Mouse (Mus musculus): ENCODE results near the gene Mrgpra2a. TPM values are rescaled to one million over a fixed set of nuclear protein-coding genes. Genes with fewer than 3 reads are reported as not detected.
"Not testable (repeated sequence)": the region's sequence is repeated elsewhere in the genome, so short reads cannot be mapped to it uniquely, and the experiment has no call there.

Gene Mrgpra2a
- not detected for total RNA-seq (2021)

DNA sequence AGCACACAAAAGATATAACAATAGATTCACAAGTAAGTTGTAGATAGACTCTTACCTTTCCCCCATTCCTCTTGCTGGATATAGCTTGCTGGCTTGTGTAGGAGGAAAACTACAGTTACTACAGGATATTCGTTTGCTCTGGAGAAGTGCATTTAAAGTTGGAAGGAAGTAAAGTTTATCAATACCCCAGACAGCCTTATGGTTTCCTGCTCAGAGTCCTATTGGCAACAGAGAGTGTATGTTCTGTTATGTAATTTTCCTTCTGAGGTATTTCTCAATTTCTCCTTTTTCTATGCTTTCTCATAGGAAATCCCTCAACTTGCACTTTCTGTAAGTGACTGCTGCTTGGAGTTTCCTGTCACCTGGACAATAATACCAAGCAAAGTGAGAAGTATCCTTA lies at the start of gene Mrgpra2a:
Gene Mrgpra2a, minus strand, starts transcription at position 125 of the 400 bp plus-strand sequence.
- intact Hi-C loops (cut with DNase I); DNase-seq (ENCODE audit: low spot score in 2 of 2): not testable (repeated sequence)

DNA sequence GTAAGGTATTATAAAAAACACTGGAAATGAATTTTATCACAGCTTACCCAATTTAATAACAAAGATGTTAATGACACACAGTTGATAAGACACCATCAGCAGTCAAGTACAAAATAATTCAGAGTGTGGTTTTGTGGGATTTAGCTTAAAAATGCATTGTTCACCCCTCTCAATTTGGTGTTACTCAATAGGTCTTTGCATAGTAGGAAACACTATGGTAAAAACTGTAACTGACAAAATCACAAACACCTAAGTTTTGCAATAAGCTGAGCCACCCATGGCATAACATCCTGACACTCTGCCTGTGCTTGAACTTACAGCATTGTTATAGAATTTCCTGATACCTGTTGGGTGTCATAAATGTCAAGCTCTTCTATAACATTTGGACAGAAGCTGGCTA lies 39.3 kb upstream of the Mrgpra2a start:
- DNase-seq (ENCODE audit: low spot score in 2 of 2); intact Hi-C loops (cut with DNase I): not testable (repeated sequence)

DNA sequence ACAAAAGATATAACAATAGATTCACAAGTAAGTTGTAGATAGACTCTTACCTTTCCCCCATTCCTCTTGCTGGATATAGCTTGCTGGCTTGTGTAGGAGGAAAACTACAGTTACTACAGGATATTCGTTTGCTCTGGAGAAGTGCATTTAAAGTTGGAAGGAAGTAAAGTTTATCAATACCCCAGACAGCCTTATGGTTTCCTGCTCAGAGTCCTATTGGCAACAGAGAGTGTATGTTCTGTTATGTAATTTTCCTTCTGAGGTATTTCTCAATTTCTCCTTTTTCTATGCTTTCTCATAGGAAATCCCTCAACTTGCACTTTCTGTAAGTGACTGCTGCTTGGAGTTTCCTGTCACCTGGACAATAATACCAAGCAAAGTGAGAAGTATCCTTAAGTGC lies 37.5 kb upstream of the Mrgpra2a start:
- intact Hi-C loops (cut with DNase I); DNase-seq (ENCODE audit: low spot score in 2 of 2): not testable (repeated sequence)

DNA sequence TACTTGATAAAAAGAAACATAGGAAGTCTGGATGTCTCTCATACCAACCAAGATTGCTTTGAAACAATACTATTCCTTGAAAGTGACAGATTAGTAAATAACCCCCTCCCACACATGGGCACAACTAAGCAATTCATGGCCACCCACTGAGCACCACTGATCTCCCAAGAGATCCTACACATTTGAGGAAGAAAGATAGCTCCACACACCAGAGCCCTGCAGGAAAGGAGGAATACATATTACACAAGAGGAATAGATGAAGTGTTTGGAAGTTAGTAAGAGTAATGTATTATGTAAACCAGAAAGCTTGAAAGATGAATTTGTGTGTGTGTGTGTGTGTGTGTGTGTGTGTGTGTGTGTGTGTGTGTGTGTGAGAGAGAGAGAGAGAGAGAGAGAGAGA lies 31.2 kb upstream of the Mrgpra2a start:
- DNase-seq (ENCODE audit: low spot score in 2 of 2); intact Hi-C loops (cut with DNase I): not testable (repeated sequence)

DNA sequence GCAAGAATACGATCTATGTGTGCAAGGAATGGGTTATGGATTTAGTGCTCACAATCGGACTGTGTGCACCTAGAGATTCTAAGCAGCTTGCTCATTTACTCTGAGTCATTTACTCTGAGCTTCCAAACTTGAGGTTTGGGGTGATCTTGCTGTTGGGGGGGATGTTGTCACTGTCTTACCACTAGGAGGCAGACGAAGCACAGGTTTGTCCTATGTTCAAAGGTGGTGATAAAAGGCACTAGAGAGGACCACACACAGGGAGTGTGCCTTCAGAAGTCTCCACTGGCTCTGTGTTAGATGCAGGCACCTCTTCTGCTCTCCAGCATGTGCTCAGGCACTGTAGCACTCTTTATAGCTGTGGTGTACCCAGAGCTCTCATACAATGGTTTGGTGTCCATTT lies 22.0 kb upstream of the Mrgpra2a start:
- DNase-seq (ENCODE audit: low spot score in 2 of 2); intact Hi-C loops (cut with DNase I): not testable (repeated sequence)

DNA sequence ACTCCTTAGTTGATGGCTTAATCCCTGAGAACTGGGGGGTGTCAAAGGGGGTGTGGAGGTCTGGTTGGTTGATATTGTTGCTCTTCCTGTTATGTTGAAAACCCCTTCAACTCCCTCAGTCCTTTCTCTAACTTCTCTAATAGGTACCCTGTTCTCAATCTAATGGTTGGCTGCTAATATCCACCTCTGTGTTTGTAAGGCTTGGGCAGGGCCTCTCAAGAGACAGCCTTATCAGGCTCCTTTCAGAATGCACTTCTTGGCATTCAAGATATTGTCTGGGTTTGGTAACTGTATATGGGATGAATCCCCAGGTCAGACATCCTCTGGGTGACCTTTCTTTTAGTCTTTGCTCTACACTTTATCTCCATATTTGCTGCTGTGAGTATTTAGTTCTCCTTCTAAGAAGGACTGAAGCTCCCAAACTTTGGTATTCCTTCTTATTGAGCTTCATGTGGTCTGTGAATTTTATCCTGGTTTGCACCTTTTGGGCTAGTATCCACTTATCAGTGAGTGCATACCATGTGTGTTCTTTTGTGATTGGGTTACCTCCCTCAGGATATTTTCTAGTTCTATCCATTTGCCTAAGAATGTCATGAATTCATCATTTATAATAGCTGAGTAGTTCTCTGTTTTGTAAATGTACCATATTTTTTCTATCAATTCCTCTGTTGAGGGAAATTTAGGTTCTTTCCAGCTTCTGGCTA lies 13.5 kb upstream of the Mrgpra2a start:
- intact Hi-C loops (cut with DNase I); DNase-seq (ENCODE audit: low spot score in 2 of 2): not testable (repeated sequence)

DNA sequence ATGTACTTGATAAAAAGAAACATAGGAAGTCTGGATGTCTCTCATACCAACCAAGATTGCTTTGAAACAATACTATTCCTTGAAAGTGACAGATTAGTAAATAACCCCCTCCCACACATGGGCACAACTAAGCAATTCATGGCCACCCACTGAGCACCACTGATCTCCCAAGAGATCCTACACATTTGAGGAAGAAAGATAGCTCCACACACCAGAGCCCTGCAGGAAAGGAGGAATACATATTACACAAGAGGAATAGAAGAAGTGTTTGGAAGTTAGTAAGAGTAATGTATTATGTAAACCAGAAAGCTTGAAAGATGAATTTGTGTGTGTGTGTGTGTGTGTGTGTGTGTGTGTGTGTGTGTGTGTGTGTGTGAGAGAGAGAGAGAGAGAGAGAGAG lies 6.2 kb downstream of the Mrgpra2a start:
- intact Hi-C loops (cut with DNase I); DNase-seq (ENCODE audit: low spot score in 2 of 2): not testable (repeated sequence)

DNA sequence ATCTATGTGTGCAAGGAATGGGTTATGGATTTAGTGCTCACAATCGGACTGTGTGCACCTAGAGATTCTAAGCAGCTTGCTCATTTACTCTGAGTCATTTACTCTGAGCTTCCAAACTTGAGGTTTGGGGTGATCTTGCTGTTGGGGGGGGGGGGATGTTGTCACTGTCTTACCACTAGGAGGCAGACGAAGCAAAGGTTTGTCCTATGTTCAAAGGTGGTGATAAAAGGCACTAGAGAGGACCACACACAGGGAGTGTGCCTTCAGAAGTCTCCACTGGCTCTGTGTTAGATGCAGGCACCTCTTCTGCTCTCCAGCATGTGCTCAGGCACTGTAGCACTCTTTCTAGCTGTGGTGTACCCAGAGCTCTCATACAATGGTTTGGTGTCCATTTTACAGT lies 15.5 kb downstream of the Mrgpra2a start:
- DNase-seq (ENCODE audit: low spot score in 2 of 2); intact Hi-C loops (cut with DNase I): not testable (repeated sequence)

DNA sequence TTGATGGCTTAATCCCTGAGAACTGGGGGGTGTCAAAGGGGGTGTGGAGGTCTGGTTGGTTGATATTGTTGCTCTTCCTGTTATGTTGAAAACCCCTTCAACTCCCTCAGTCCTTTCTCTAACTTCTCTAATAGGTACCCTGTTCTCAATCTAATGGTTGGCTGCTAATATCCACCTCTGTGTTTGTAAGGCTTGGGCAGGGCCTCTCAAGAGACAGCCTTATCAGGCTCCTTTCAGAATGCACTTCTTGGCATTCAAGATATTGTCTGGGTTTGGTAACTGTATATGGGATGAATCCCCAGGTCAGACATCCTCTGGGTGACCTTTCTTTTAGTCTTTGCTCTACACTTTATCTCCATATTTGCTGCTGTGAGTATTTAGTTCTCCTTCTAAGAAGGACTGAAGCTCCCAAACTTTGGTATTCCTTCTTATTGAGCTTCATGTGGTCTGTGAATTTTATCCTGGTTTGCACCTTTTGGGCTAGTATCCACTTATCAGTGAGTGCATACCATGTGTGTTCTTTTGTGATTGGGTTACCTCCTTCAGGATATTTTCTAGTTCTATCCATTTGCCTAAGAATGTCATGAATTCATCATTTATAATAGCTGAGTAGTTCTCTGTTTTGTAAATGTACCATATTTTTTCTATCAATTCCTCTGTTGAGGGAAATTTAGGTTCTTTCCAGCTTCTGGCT lies 24.0 kb downstream of the Mrgpra2a start:
- intact Hi-C loops (cut with DNase I); DNase-seq (ENCODE audit: low spot score in 2 of 2): not testable (repeated sequence)

DNA sequence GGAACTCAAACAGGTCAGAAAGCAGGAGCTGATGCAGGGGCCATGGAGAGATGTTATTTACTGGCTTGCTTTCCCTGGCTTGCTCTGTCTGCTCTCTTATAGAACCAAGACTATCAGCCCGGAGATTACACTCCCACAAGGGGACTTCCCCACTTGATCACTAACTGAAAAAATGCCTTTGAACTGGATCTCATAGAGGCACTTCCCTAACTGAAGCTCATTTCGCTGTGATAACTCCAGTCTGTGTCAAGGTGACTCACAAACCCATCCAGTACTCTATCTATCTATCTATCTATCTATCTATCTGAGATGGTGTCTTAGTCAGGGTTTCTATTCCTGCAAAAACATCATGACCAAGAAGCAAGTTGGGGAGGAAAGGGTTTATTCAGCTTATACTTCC lies 41.3 kb downstream of the Mrgpra2a start:
- intact Hi-C loops (cut with DNase I): no loop called here
- DNase-seq (ENCODE audit: low spot score in 2 of 2): no peak

DNA sequence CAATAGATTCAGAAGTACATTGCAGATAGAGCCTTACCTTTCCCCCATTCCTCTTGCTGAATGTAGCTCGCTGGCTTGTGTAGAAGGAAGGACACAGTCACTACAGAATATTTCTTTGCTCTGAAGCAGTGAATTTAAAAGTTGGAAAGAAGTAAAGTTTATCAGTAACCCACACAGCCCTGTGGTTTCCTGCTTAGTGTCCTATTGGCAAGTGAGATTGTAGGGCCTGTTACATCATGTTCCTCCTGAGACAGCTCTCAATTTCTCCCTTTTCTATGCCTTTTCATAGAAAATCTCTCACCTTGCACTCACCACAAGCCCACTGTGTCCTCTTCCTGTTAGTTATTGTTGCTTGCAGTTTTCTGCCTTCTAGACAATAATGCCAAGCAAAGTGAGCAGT lies 42.4 kb downstream of the Mrgpra2a start:
- intact Hi-C loops (cut with DNase I): no loop called here

DNA sequence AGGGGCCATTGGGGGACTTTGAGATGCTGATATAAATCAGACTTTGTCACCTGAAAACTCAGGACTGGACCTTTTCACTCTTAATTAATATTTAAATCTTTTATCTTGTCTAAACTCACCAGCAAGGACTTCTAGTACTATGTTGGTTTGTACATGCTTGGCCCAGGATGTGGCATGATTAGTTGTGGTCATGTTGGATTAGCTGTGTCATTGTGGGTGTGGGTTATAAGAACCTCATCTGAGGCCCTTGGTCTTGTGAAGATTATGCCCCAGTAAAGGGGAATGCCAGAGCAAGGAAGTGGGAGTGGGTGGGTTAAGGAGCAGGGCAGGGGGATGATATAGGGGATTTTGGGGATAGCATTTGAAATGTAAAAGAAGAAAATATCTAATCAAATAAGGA lies 50.8 kb downstream of the Mrgpra2a start:
- no peak for DNase-seq (ENCODE audit: low spot score in 2 of 2)
- intact Hi-C loops (cut with DNase I): no loop called here

More for the DNA sequence above, 42.4 kb downstream of the Mrgpra2a start:
- DNase-seq (ENCODE audit: low spot score in 2 of 2): no peak

Other genes with a start within 250 kb of the Mrgpra2a start
- not detected for gene Mrgpra6, start 247.2 kb downstream of the Mrgpra2a start, total RNA-seq (2021)
- not detected for gene Mrgpra9, start 199.3 kb downstream of the Mrgpra2a start, total RNA-seq (2021)
- not detected for gene Mrgpra1, start 97.9 kb downstream of the Mrgpra2a start, total RNA-seq (2021)
- gene Mrgpra2b, start 76.7 kb upstream of the Mrgpra2a start, total RNA-seq (2021): not detected
- not detected for gene Mrgpra3, start 149.2 kb upstream of the Mrgpra2a start, total RNA-seq (2021)